Mouse (Mus musculus): Measurements from ENCODE around the gene Cntnap5c.
A peak's percentile ranks its signal among the peaks of the same experiment; 100 is the strongest.

Gene Cntnap5c

DNA sequence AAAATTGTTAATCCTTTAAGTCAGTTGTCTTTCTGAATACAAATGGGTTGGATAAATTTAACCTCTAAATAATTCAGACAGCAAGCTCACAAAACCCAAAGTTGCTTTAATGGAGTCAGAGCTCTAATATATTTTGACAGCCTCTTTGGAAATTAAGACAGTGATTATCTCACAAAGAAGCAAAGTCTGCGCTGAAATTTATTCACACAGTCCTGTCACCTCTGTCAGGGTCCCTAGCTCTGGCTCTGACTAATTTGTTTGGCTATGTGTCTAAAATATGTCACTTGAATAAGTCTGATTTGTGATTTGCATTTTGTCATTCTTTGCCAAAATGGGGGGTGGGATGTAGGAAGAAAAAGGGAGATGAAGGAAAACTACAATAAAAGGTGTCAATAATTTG lies 234.0 kb downstream of the Cntnap5c start:
- no peak for DNase-seq (ENCODE audit: low spot score in 2 of 2)

- DNase-seq (ENCODE audit: low spot score in 2 of 2), result no peak
Observed at GRCm38 (mm10) chr17:58004491-58004890, 235.1 kb downstream of the Cntnap5c start.

DNA sequence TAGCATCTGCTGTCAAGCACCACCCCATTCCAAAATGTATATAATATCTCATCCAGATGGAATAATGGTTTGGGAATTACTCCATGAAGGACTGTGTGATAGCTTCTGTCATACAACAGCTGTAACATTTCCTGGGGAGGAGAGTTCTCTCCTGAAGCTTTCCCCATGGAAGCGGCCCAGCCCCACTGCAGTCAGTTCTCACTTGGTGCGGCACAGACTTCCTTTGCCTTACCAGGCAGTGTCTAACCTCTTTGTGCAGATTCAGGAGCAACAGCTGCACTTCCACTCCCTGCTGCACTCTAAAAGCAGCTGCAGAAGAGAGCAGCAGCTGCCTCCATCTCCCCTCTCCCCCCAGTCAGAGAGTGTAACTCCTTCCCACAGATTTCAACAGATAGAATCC lies 271.8 kb downstream of the Cntnap5c start:
- DNase-seq (ENCODE audit: low spot score in 2 of 2), result no peak

- DNase-seq (ENCODE audit: low spot score in 2 of 2), result no peak
Observed at GRCm38 (mm10) chr17:58045149-58045548, 275.8 kb downstream of the Cntnap5c start.

DNA sequence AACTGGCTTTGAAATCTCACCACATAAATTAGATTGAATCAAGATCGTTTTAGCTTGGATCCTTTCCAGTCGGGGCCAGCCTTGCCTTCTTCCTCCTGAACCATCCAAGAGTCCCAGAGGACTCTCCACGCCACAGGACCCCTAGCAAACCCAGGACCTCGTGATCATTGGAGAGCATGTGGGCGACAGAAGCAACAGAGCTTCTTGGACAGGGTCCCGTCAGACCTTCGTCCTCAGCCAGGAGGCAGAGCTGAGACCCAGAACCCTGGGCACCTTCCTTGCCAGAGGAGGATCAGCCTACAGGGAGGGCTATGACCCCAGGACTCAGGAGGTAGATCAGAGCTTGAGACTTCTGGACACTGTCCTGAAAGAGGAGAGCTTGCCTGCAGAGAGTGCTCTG lies 300.5 kb downstream of the Cntnap5c start:
- DNase-seq (ENCODE audit: low spot score in 2 of 2), result no peak

DNA sequence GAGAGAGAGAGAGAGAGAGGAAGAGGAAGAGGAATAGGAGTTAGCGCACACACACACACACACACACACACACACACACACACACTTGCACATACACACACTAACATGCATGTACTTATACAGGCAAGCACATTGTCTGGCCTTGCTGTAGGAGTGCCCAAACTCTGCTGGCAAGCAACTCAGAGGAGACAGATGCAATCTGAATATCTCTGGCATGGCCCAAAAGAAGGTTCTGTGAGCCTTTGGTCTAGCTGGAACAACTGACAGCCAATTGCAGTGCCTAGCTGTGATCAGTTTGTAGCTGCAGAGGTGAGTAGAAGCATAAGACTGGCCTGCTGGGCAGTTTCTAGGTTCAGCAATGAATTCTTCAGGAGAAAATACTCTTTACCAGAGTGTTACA lies 313.3 kb downstream of the Cntnap5c start:
- no peak for DNase-seq (ENCODE audit: low spot score in 2 of 2)

DNA sequence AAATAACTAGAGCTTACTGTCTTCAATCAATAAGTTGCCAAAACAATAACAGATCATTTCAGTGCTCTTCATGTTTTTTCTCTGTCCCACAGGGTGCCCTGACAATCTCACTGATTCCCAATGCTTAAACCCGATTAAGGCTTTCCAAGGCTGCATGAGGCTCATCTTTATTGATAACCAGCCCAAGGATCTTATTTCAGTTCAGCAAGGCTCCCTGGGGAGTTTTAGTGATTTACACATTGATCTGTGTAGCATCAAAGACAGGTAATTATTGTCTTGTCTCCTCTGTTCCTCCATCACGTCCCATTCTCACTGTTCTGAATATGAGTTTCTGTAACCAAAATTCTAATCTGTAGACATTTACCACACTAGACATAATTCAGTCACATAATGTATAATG lies 335.1 kb downstream of the Cntnap5c start:
- no peak for DNase-seq (ENCODE audit: low spot score in 2 of 2)

- no peak for DNase-seq (ENCODE audit: low spot score in 2 of 2)
Observed at GRCm38 (mm10) chr17:58107901-58108300, 338.5 kb downstream of the Cntnap5c start.

- peak in 1 of 2 experiments; percentile 24 for DNase-seq (ENCODE audit: low spot score in 2 of 2)
Observed at GRCm38 (mm10) chr17:58108335-58108734, 339.0 kb downstream of the Cntnap5c start.

DNA sequence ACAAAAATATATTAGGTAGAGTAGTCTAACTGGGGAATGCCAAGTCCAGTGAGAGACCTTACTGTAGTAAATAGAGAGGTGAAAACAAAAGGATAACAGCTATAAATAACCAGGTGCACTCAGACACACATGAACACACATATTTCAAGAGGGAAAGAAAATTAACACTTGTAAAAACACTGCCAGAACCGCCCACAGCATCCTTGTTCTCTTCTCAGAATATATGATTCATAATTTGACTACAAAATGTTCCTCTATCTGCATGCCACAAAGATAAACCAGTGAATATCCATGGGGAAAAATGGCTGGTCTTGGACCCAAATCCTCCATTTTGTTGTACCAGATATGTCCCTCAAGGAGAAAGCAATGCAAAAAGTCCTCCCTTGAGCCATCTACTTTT lies 417.8 kb downstream of the Cntnap5c start:
- peak; percentile 35 to 71 for DNase-seq (ENCODE audit: low spot score in 2 of 2)

DNA sequence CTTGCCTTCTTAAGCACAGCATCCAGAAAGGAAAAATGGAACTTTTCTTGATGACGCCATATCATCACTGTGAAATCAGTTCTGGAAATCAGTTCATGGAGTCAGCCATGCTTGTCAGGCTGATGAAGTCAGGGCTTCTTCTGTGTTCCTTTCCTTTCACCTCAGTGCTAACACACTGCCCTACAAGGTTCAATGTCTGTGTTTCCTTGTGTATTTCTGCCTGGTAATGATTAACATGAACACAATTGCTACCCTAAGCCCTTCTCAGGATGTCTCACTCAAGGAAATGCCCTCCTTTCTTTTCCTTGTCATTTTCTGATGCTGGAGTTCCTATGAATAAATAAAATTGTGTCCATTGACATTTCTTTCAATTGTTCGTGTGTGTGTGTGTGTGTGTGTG lies 431.8 kb downstream of the Cntnap5c start:
- DNase-seq (ENCODE audit: low spot score in 2 of 2), result no peak

DNA sequence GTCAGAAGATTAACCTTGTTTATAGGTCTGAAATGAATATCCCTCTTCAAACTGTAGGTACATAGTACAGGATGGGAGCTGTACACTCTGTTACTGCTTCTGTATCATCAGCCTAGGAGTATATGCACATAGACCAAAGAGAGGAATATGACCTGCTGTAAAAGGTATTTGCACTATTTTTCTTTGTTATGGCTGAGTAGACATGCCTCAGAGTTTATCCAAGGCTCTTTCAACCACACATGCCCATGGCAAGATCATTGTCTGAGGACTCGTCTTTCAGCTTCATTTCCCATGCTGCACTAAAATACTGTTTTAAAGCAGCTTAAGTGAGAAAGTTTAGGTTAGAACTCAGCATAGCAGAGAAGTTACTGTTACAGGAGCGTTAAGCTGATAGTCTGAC lies 498.7 kb downstream of the Cntnap5c start:
- no peak for DNase-seq (ENCODE audit: low spot score in 2 of 2)

GRCm38 (mm10) chr17:58351310-58351709 lies 581.9 kb downstream of the Cntnap5c start:
- DNase-seq (ENCODE audit: low spot score in 2 of 2), result no peak

DNA sequence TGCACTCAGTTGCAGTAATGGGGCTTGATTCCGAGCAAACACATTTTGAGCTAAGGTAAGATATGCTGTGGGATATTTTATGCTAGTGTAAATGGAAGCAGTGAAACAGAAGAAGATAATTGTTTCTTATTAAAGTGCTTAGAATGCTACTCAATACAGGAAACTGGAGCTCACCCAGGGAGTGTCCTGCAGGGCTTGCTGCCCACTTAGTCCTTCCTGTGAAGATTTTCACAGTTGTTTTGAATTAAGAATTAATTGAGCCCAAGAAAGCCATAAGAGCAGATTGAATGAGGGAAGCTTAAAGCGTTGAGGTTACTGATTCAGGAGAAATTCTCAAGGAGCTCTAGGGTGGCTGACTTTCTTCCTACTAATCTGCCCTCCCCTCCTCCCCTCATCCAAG lies 586.9 kb downstream of the Cntnap5c start:
- DNase-seq (ENCODE audit: low spot score in 2 of 2), result no peak

DNA sequence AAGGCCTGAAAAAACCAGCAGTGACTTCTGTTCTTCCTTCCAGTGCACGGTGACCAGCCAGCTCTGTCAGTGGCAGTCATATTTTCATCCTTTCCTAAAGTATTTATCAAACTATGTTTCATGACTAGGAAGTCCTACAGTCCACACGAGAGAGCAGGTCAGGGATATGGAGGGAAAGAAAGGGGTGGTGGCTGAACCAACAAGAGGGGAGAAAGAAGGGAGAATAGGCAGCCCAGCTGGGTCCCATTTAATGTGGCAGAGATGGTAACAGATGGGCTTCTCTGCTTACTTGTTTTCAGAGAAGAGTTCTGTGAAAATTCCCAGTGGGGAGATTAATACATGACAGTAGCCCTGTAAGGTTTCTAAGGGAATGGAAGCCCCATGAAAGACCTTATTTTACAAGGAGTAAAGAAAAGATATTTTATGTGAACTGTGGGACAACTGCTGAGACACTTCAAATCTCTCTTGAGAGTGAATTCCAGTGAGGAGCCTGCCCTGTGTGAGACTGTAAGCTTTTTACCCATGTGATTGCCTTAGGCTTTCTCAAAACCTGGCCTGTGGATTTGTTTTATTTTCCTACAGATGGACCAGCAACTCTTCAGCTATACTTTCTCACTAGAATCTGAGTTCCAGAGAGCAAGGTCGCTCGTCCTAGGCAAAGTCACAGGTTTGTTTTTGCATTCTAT lies 594.4 kb downstream of the Cntnap5c start:
- DNase-seq (ENCODE audit: low spot score in 2 of 2), result no peak

DNA sequence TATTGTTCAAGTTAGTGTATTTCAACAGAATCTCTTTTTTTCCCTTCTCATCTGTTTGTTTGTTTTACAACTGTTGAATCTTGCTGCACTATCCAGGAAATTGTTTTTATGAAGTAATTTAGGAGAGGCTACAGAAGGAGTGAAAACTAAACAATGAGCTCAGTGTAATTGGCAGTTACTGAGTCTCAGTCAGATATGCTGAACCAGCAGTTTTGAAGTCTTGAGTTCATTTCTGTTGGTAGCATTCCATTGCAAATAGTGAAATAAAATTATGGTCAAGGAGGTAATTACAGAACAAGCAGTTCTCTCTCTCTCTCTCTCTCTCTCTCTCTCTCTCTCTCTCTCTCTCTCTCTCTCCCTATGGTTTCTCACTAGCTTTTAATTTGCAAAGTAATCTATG lies 600.7 kb downstream of the Cntnap5c start:
- DNase-seq (ENCODE audit: low spot score in 2 of 2), result no peak

- no peak for DNase-seq (ENCODE audit: low spot score in 2 of 2)
Observed at GRCm38 (mm10) chr17:58407769-58408168, 638.4 kb downstream of the Cntnap5c start.

DNA sequence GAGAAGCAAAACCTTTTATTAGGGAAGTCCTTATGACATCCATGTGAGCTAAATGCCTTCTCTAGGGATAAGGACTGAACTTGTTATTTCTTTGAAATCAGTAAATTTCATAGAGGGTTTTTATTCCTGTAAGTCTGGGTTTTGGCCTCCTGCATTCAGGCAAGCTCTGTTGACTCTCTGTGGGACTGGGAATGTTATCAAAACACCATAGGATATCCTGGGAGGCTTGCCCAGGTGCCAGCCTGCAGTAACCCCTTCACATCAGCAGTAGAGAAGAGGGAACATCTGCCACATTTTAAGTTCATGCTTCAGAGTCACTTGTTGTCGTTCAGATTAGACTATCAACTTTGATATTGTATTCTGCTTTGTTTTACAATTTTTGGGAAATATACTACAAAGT lies 639.4 kb downstream of the Cntnap5c start:
- no peak for DNase-seq (ENCODE audit: low spot score in 2 of 2)

- no peak for DNase-seq (ENCODE audit: low spot score in 2 of 2)
Observed at GRCm38 (mm10) chr17:58437443-58437842, 668.1 kb downstream of the Cntnap5c start.

Measured in right cerebral cortex, postnatal 36 days (tissue).